Comparison of ENCODE assay signal across 21 mouse cellular contexts in the genomic region with DNA sequence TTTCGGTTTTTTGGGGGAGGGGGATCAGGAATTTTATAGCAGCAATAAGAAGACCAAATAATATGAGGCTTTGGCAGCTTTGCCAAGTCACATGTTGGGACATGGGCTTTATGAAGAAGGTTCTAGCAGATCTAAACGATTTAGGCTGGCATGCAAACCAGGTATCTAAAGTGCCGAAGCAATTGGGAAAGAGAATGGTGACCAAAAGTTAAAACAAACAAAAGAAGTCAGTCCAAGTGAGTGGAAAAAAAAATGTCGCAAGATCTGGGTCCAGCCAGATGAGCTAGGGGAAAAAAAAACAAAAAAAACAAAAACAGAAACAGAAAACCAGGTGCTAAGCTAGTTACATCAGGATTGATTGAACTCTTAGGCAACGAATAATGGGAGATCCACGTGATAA.
"Had no signal": no experiment of that assay in that cellular context is flagged by ENCODE, and none has a peak within 500 bp of the region (broad histone marks: within the 10 kb centered on the region; RNA-seq: fewer than 3 reads in every experiment).

No protein-coding gene starts in this region.

- H3K9ac ChIP-seq: liver, embryonic 14.5 days; lung, embryonic 15.5 days; midbrain, embryonic 12.5 days; neural tube, embryonic 13.5 days; neural tube, embryonic 15.5 days had no signal

- H3K4me3 ChIP-seq: lung, embryonic 15.5 days; megakaryocyte, embryonic 14.5 days; midbrain, embryonic 10.5 days; midbrain, embryonic 12.5 days; myocyte; neural tube, embryonic 13.5 days; neural tube, embryonic 15.5 days had no signal

- H3K36me3 ChIP-seq: lung, embryonic 15.5 days; midbrain, embryonic 10.5 days; midbrain, embryonic 12.5 days; neural tube, embryonic 13.5 days; neural tube, embryonic 15.5 days had no signal

- H3K4me2 ChIP-seq: lung, embryonic 15.5 days; midbrain, embryonic 12.5 days; neural tube, embryonic 13.5 days; neural tube, embryonic 15.5 days had no signal

- ATAC-seq: midbrain, embryonic 16.5 days had no signal

- H3K4me1 ChIP-seq: lung, embryonic 15.5 days; megakaryocyte, embryonic 14.5 days; midbrain, embryonic 12.5 days; neural tube, embryonic 13.5 days; neural tube, embryonic 15.5 days had no signal

- H3K9me3 ChIP-seq: lung, embryonic 15.5 days; midbrain, embryonic 10.5 days; midbrain, embryonic 12.5 days; neural tube, embryonic 13.5 days; neural tube, embryonic 15.5 days had no signal

- DNase-seq: lung, adult 2 months; lung, postnatal 10 days; midbrain, embryonic 14.5 days; retina, postnatal 1 day; right cerebral cortex, adult 18-20 months; right cerebral cortex, postnatal 25 days; right cerebral cortex, postnatal 4 days; spleen, adult 18-20 months; thymus, adult 18-20 months; thymus, postnatal 14 days; thymus, postnatal 36 days had no signal

- H3K27ac ChIP-seq: liver, embryonic 14.5 days; lung, embryonic 15.5 days; macrophage; midbrain, embryonic 10.5 days; midbrain, embryonic 12.5 days; neural tube, embryonic 13.5 days; neural tube, embryonic 15.5 days had no signal

- H3K27me3 ChIP-seq: lung, embryonic 15.5 days; megakaryocyte, embryonic 14.5 days; midbrain, embryonic 12.5 days; neural tube, embryonic 13.5 days; neural tube, embryonic 15.5 days had no signal
